Mouse (Mus musculus) activated CD4-positive, CD25-positive, alpha-beta regulatory T cell, adult 9 weeks (primary cell): ENCODE measurements around the gene Olfr1183. TPM values are rescaled to one million over a fixed set of nuclear protein-coding genes. Genes with fewer than 3 reads are reported as not detected.

Source experiments
- polyA plus RNA-seq: library from polyadenylated mRNA; unstranded; fragments of 100-300 nt; shearing (Covaris generic); gene quantifications from one replicate; pipeline ENCODE4 v1.2.1, GENCODE M21; 2017

Gene Olfr1183
- polyA plus RNA-seq: not detected

GRCm38 (mm10) chr2:88454567-88454966 lies at the start of gene Olfr1183:
TSS of gene Olfr1183 (plus strand) at chr2:88454867.

GRCm38 (mm10) chr2:88406353-88406752 lies 48.3 kb upstream of the Olfr1183 start, which contains the start of gene Olfr1179:
TSS of gene Olfr1179 (minus strand) at chr2:88406453.

GRCm38 (mm10) chr2:88419051-88419450 lies 35.6 kb upstream of the Olfr1183 start, which contains the start of gene Olfr1180:
TSS of gene Olfr1180 (minus strand) at chr2:88419151.

GRCm38 (mm10) chr2:88426071-88426470 lies 28.6 kb upstream of the Olfr1183 start, which contains the start of gene Olfr1181:
TSS of gene Olfr1181 (minus strand) at chr2:88426171.

GRCm38 (mm10) chr2:88449031-88449430 lies 5.6 kb upstream of the Olfr1183 start, which contains the start of gene Gm13757:
TSS of gene Gm13757 (minus strand) at chr2:88449131.

GRCm38 (mm10) chr2:88483298-88483697 lies 28.6 kb downstream of the Olfr1183 start, which contains the start of gene Olfr1184:
TSS of gene Olfr1184 (plus strand) at chr2:88483598.

GRCm38 (mm10) chr2:88493020-88493419 lies 38.4 kb downstream of the Olfr1183 start, which contains the start of gene Olfr1185-ps1:
TSS of gene Olfr1185-ps1 (plus strand) at chr2:88493320.

GRCm38 (mm10) chr2:88518251-88518650 lies 63.6 kb downstream of the Olfr1183 start, which contains the start of gene Olfr1186:
TSS of gene Olfr1186 (plus strand) at chr2:88518551.

Other genes starting within 250 kb of the Olfr1183 start
- gene Olfr1170, start 226.5 kb upstream of the Olfr1183 start, polyA plus RNA-seq: not detected
- not detected for gene Olfr1173, start 175.0 kb upstream of the Olfr1183 start, polyA plus RNA-seq
- gene Olfr1174-ps, start 139.7 kb upstream of the Olfr1183 start, polyA plus RNA-seq: not detected
- not detected for gene Olfr1175-ps, start 127.7 kb upstream of the Olfr1183 start, polyA plus RNA-seq
- not detected for gene Olfr1176, start 118.1 kb upstream of the Olfr1183 start, polyA plus RNA-seq
- not detected for gene Olfr1177-ps, start 108.4 kb upstream of the Olfr1183 start, polyA plus RNA-seq
- not detected for gene Olfr1178, start 67.8 kb upstream of the Olfr1183 start, polyA plus RNA-seq
- not detected for gene Olfr1179, start 48.4 kb upstream of the Olfr1183 start, polyA plus RNA-seq
- gene Olfr1180, start 35.7 kb upstream of the Olfr1183 start, polyA plus RNA-seq: not detected
- gene Olfr1181, start 28.7 kb upstream of the Olfr1183 start, polyA plus RNA-seq: not detected
- gene Gm13757, start 5.7 kb upstream of the Olfr1183 start, polyA plus RNA-seq: not detected
- not detected for gene Olfr1184, start 28.7 kb downstream of the Olfr1183 start, polyA plus RNA-seq
- not detected for gene Olfr1185-ps1, start 38.5 kb downstream of the Olfr1183 start, polyA plus RNA-seq
- gene Olfr1186, start 63.7 kb downstream of the Olfr1183 start, polyA plus RNA-seq: not detected
- gene Olfr1188, start 102.1 kb downstream of the Olfr1183 start, polyA plus RNA-seq: not detected
- gene Olfr1189, start 131.6 kb downstream of the Olfr1183 start, polyA plus RNA-seq: not detected
- gene Olfr1191-ps1, start 185.7 kb downstream of the Olfr1183 start, polyA plus RNA-seq: not detected
- gene Olfr1192-ps1, start 193.6 kb downstream of the Olfr1183 start, polyA plus RNA-seq: not detected
- not detected for gene Olfr1193, start 220.8 kb downstream of the Olfr1183 start, polyA plus RNA-seq
- not detected for gene Olfr1195, start 234.3 kb downstream of the Olfr1183 start, polyA plus RNA-seq
- not detected for gene Olfr1196, start 249.7 kb downstream of the Olfr1183 start, polyA plus RNA-seq